Mouse (Mus musculus) lung, postnatal 14 days (tissue): ENCODE measurements at regions not wholly inside any gene's neighbourhood (a gene's known extent, or its start where the extent isn't known, plus 50 kb on each side); places are given as distances from the start of the nearest gene placed in this dataset.
A peak's percentile ranks its signal among the peaks of the same experiment; 100 is the strongest.

Source experiments
- DNase-seq: peaks from one replicate; pipeline ENCODE4 v3.0.0; 2021

DNA sequence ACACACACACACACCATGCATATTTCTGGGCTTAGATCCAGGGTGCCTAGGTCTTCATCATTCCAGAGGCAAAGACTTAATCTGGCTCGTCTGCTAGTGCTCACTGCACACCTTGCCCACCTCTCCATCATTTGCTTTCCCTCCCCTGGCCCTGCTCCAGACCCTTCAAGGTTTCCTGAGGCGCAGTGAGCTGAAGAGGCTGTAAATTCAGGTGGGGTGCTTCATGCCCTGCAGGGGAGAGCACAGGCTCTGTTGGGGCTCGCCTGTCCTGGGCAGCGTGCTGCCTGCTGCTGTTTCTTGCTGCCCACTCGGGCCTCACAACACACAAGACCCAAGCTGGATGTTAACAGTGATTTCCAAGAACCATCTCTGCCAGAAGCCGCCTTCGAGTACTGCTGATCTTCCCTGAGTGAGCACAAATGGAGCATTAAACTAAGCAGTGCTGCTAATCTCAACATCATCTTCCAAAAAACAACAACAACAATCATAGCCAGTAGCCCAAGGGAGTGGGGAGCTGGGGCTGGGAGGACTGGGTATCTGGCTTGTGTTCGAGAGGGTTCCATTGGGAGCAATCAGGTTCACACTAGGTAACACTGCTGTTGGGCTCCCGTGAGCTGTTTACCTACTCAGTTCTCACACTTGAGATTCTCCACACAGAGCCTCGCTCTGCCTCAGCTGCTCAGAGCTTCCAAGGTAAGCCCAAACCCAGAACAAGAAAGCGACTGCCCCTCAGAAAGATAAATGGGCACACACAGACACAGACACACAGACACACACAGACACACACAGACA, 181.1 kb downstream of the Wdr11 start:
- no peak for DNase-seq

GRCm38 (mm10) chr7:129774261-129774861, 182.7 kb downstream of the Wdr11 start:
- no peak for DNase-seq

GRCm38 (mm10) chr7:129775189-129775588, 183.5 kb downstream of the Wdr11 start:
- no peak for DNase-seq

DNA sequence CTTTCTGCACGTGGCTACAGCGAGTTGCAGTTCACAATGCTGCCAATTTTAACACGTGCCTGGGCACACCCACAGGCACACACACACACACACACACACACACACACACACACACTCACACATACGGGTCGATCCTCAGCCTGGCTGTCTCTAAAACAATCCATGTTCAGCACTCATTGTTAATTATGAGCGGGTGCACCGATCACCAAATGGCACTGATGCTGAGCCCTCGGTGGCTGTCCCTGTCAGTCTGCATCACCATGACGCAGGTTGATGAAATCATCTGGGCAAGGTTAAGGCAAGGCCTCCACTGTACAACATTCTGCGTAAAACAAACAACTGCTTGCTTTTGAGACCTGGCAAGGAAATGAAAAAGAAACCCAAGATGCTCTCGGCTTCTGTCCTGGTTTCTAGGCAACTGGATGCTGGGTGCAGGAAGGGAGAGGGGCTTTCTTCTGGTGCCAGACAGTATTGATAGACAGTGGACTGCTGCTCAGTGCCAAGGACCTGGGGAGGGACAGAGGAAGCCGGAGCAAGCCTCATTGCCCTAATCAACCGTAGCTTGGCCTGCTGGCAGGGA, 187.3 kb downstream of the Wdr11 start:
- no peak for DNase-seq

DNA sequence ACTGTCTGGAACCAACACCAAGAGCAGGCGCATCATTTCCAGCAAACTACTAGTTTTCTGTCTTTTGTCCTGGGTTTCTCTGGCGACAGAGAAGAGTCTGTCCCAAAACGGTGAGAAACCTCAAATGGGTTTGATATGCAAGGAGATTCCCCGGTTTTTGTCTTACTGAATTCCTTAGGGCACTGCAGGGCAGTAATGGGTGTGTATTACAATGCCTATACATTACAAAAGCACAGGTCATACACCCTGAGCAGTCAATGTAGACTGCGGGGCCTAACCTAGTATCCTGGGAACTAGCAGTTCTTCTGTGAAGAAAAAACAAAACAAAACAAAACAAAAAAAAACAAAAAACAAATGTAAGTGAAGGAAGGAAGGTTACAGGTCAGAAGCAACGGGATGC, 188.3 kb downstream of the Wdr11 start:
- no peak for DNase-seq

DNA sequence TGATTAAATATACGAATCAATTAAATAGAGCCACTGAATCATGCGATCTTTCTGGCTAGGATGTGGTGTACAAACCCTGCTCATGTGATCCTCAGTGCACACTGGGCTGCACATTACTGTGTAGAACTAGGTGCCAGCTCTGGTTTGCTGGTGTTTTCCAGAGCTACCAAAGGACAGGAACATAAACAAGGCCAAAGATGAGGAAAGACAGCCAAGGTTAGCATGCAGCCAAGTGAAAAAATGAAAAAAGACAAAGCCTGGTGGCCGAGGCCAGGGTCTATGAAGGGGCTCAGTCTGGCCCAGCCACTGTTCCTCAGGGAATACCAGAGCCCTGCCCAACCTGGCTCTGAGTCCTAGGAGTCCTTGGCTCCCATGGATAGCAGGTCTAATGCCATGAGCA, 190.1 kb downstream of the Wdr11 start:
- DNase-seq, result no peak

GRCm38 (mm10) chr7:129784966-129785365, 193.3 kb downstream of the Wdr11 start:
- DNase-seq, result no peak

DNA sequence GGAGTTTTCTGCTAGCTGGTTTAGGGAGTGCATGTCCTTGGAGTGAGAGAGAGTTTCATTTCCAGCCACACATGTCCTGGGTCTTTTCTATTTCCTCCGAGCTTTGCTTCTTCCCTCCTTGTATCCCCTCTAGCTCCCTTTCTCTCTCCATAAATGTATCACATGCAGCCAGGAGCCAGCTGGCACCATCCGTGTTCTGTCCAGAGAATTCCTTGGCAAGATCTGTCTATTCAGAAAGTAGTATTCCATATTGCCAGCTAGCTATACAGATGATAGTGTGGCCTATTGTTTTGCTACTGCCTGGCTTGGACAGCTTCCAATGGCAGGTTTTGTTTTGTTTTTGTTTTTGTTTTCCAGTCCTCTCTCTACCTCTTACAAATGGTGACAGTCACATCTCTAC, 195.3 kb downstream of the Wdr11 start:
- no peak for DNase-seq

- DNase-seq, result no peak
Observed at GRCm38 (mm10) chr7:129787736-129788135, 196.1 kb downstream of the Wdr11 start.

GRCm38 (mm10) chr7:129789461-129789860, 197.8 kb downstream of the Wdr11 start:
- no peak for DNase-seq

DNA sequence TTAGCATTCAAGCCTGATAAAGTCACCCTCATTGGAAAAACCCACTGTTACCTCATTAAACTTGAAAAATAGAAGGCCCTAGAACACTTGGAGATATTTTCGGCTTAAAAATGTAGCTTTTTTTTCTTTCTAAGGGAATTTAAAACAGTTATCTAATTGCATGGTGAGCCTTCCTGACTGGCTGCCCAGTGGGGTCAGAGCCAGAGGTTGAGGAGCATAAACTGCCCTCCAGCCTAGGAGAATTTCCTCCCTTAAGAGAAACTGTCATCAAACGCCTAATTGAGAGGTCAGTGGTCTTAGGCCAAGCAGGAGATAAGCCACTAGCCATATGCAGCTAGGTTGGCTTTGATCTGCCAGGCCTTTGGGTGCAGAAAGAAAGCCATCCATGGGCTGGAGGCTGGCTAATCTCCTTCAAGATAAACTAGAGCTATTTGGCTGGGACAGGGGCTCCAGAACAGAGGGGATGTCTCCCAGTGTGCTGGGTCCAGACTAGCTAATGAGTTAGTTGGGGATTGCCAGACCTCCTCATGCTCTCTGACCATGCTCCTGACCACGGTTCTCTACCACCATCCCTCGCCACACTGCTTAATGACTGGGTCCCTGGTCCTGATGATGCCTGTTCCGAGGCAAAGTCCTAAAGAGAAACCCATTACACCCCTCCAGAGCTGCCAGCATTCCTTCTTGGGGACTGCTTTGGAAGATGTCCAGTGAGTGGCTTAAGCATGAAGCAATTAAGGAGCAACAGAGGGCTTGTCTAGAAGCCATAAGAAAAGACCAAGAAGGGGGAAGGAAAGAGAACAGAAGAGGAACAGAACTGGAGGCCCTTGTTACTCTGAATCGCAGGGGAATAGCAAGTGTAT, 199.2 kb downstream of the Wdr11 start:
- peak; percentile 21 for DNase-seq

DNA sequence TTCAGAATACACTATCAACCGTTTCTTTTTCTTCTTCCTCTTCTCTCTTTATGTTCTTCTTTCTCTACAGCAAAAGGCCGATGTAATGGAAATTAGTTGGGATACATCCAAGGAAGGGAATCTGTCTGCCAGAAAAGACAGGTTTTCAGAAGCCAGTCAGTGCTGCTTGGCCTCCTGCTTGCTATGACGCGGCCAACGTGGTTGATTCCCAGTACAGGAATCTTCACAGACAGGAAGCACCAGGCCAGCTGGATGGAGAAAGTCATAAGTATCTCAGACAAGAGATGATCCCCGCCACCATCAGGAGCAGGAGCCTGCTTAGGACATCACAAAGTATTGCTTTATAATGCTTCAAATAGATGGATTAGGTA, 199.8 kb downstream of the Wdr11 start:
- DNase-seq, result peak; percentile 51

- DNase-seq, result no peak
Observed at GRCm38 (mm10) chr7:129793733-129794132, 202.1 kb downstream of the Wdr11 start.

DNA sequence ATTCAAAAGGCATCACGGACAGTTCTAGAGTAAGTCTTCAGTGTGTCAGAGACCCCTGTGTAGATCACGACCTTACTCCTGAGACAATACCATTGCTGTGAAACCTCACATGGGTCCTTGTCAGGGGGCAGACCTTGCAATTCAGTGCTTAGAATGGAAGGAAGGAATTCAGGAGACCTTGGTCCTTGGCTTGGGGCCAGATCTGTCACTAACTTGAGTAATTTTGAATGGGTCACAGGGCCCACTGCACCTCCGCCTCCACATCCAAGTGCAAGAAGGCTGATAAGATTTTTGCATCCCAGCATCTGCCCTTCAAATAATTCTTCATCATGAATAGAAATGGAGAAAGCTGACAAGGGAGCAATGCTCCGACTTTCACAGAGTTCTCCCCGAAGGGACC, 202.6 kb downstream of the Wdr11 start:
- DNase-seq, result no peak

GRCm38 (mm10) chr7:129798525-129798924, 206.9 kb downstream of the Wdr11 start:
- no peak for DNase-seq

GRCm38 (mm10) chr7:129800461-129800867, 208.8 kb downstream of the Wdr11 start:
- no peak for DNase-seq

GRCm38 (mm10) chr7:129801431-129801847, 209.8 kb downstream of the Wdr11 start:
- no peak for DNase-seq

- DNase-seq, result no peak
Observed at GRCm38 (mm10) chr7:129802168-129802567, 210.5 kb downstream of the Wdr11 start.

DNA sequence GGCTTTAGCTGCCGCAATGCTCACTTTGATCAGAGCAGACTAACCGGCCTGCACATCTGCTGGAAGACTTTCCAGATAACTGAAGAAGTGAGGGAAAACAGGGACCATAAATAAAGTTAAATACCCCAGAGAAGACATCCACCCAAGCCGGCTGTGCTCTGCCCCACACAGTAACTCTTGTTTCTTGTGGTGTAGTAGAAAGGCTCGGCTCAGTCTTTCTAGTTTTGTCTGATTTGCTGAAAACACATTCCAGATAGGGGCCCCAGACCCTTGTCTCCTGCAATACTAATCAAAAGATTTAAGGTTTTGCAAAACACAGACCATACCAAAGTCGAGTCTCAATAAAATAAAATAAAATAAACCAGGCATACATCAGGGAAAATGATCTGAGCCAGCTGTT, 213.7 kb downstream of the Wdr11 start:
- no peak for DNase-seq

GRCm38 (mm10) chr7:129810141-129810540, 218.5 kb downstream of the Wdr11 start:
- no peak for DNase-seq

GRCm38 (mm10) chr7:129810565-129810964, 218.9 kb downstream of the Wdr11 start:
- no peak for DNase-seq

DNA sequence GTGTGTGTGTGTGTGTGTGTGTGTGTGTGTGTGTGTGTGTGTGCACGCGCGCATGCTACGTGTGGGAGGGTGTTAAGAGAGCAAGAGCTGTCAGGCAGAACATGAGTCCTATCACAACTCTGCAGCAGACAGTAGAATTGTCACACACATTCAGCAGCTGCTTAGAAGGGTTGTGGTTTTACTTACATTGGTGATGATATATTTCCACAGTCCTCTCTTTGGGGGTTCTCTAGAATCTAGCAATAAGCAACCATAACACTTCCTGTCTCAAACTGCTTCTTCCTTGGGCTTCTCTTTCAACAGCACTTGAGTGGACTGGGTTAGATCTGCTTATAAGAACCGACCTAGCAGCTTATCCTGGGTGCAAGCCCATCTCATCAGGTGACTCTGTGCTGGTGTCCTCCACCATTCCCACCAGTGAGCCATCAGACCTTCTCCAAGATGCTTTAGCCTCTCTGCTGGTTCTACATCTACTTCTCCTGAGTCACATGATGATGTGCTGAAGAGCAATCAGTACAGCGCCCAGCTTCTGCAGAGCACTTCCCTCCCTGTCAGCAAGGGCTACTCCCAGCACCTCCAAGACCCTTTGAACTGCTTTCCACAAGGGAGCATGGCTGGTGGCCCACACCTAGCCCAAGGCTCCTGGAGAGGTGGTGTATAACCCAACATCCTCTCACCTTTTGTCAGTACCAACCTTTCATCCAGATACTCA, 222.6 kb downstream of the Wdr11 start:
- no peak for DNase-seq

- no peak for DNase-seq
Observed at GRCm38 (mm10) chr7:129818833-129819232, 227.2 kb downstream of the Wdr11 start.
